Mouse (Mus musculus) limb, embryonic 13.5 days (tissue): Measurements from ENCODE around the gene Gm5861. TPM values are rescaled to one million over a fixed set of nuclear protein-coding genes. Genes with fewer than 3 reads are reported as not detected.
"Not testable (repeated sequence)": the region's sequence is repeated elsewhere in the genome, so short reads cannot be mapped to it uniquely, and the experiment has no call there.

ENCODE experiments used
- ATAC-seq: fragments of 200-750 bp; cut with Nextera tagmentation; 2 replicates; pipeline ENCODE4 v1.8.0; 2017; ENCODE audit warnings: low read depth, moderate number of reproducible peaks, moderate TSS enrichment; ENCODE audit not compliant: low FRiP score
- H3K27ac ChIP-seq: fragments of 300-500 bp; sonication (generic); 2 replicates; pipeline ENCODE4 v1.5.1; 2015; ENCODE audit warnings: inconsistent platforms, mild to moderate bottlenecking, moderate library complexity
- H3K27me3 ChIP-seq: fragments of 300-500 bp; sonication (generic); 2 replicates; pipeline ENCODE4 v1.6.1; 2015; ENCODE audit warnings: mild to moderate bottlenecking, inconsistent platforms
- H3K36me3 ChIP-seq: fragments of 300-500 bp; sonication (generic); 2 replicates; pipeline ENCODE4 v1.6.1; 2015; ENCODE audit warnings: inconsistent platforms, mild to moderate bottlenecking, moderate library complexity
- H3K4me1 ChIP-seq: fragments of 300-500 bp; sonication (generic); 2 replicates; pipeline ENCODE4 v1.6.1; 2015; ENCODE audit warnings: inconsistent platforms
- H3K4me2 ChIP-seq: fragments of 300-500 bp; sonication (generic); replicated peaks from 2 replicates; pipeline ENCODE4 v1.6.1; 2015; ENCODE audit warnings: inconsistent platforms, mild to moderate bottlenecking, moderate library complexity
- H3K4me3 ChIP-seq: fragments of 300-500 bp; sonication (generic); 2 replicates; pipeline ENCODE4 v1.5.1; 2015; ENCODE audit warnings: moderate library complexity, mild to moderate bottlenecking, inconsistent platforms
- H3K9ac ChIP-seq: fragments of 300-500 bp; sonication (generic); 2 replicates; pipeline ENCODE4 v1.6.1; 2015; ENCODE audit warnings: mild to moderate bottlenecking, inconsistent platforms
- H3K9me3 ChIP-seq: fragments of 300-500 bp; sonication (generic); 2 replicates; pipeline ENCODE4 v1.6.1; 2016; ENCODE audit warnings: inconsistent platforms
- WGBS: fragments of 180-500 bp; shearing (Covaris S2); methylation state at CpG from one replicate; pipeline ENCODE4 v1.1.7; 2015; 5-methylcytosine and 5-hydroxymethylcytosine counted together
- polyA plus RNA-seq: library from polyadenylated mRNA; unstranded; fragments of >200 nt; fragmentation: Nextera tagmentation; extraction: Ambion mirVana; gene quantifications from 2 replicates; pipeline ENCODE4 v1.2.1, GENCODE M21; 2015

Gm5861 gene
- not detected in 2 replicates for polyA plus RNA-seq

DNA sequence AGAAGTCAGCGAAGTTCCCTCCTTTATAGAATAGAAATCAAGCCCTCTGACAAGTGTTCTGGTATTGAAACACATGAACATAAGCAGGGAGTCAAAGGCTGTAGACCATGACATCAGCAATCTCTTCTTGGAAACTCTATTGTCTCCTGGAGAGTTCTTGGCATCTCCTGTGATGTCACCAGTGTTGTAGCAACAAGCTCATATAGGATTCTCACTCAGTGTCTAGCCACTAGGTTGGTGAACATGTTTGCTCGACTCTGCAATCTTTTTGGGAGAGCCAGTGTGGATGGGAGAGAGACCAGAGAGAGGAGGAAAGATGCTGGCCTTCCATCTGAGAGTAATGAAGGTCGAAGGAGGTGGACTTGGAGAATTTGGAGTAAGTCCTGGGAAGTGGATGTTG lies at the start of gene Gm5861:
TSS of gene Gm5861 (plus strand) at position 301 of the 400 bp plus-strand sequence.
- 70% methylated on average over 3 of the region's 3 CpGs for WGBS
- H3K27ac ChIP-seq, H3K27me3 ChIP-seq, H3K4me3 ChIP-seq, ATAC-seq, H3K9me3 ChIP-seq, H3K9ac ChIP-seq, H3K4me2 ChIP-seq, H3K4me1 ChIP-seq, H3K36me3 ChIP-seq: not testable (repeated sequence)

DNA sequence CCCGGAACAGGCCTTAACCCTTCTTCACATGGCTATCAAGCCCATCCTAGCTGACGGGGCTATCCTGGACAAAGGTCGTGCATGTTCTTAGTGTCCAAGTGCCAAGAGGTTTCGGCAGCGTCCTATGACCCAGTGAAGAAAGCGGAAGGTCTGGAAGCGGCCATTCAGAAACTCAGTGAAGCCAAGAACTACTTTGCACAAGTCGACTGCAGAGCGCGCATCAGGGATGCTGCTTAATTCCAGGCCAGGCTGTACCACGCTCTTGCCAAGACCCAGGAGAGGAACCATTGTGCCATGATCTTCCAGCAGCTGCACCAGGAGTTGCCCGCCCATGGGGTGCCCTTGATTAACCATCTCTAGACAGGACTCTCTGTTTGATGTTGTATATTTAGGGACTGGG lies 44.8 kb upstream of the Gm5861 start:
- H3K27me3 ChIP-seq, H3K9ac ChIP-seq, H3K36me3 ChIP-seq, H3K4me3 ChIP-seq, ATAC-seq, H3K4me1 ChIP-seq, H3K4me2 ChIP-seq, H3K27ac ChIP-seq, H3K9me3 ChIP-seq: not testable (repeated sequence)
- 91% methylated on average over 12 of the region's 12 CpGs for WGBS

Other genes with a start within 250 kb of the Gm5861 start
- not detected in 2 replicates for gene Gm8871, start 235.3 kb upstream of the Gm5861 start, polyA plus RNA-seq
- gene Gm8857, start 235.3 kb upstream of the Gm5861 start, polyA plus RNA-seq, result not detected in 2 replicates
- gene Gm8879, start 55.4 kb upstream of the Gm5861 start, polyA plus RNA-seq, result not detected in 2 replicates
- not detected in 2 replicates for gene Gm8890, start 73.0 kb downstream of the Gm5861 start, polyA plus RNA-seq
- gene Speer1, start 158.4 kb downstream of the Gm5861 start, polyA plus RNA-seq, result not detected in 2 replicates
- not detected in 2 replicates for gene Gm8897, start 233.3 kb downstream of the Gm5861 start, polyA plus RNA-seq